8 mouse cellular contexts compared by ENCODE assay signal in genomic region chrX:47985000-47985619, GRCm38 (mm10). TPM values are rescaled to one million over a fixed set of nuclear protein-coding genes. Genes with fewer than 3 reads are reported as not detected.
DNase-seq lines count a peak whose midpoint lies in the region; ATAC-seq and TF ChIP-seq lines count a peak whose summit lies in the region.

No protein-coding gene starts in this region.

- DNase-seq in Muller cell, postnatal 12 days (ENCODE audit: inconsistent ontology term): peak; percentile 63
- peak; percentile 11 for DNase-seq in c-Kit-positive CD71-positive TER-119-negative erythroid progenitor cells, embryonic 14.5 days (ENCODE audit: low read depth)
- DNase-seq in heart, postnatal 4 days: peak; percentile 64
- DNase-seq in layer of hippocampus, adult 9-11 months: peak; percentile 40
- DNase-seq in lung, postnatal 0 days (ENCODE audit: low spot score): peak; percentile 43
- peak; percentile 60 for DNase-seq in retina, postnatal 7 days (ENCODE audit: low read depth, low spot score)
- DNase-seq in yolk sac, embryonic 10.5 days (ENCODE audit: low spot score): no peak

- peak overlapping the region; percentile 22; the same call in 1 of the 2 replicates for H3K4me3 ChIP-seq in forebrain, embryonic 13.5 days
- H3K4me3 ChIP-seq in lung, postnatal 0 days (ENCODE audit: low read depth, low read length): no peak overlapping the region

- peak overlapping the region; percentile 53 for H3K4me2 ChIP-seq in forebrain, embryonic 13.5 days
- 0 out of 2 replicates have a peak overlapping the region, but pooled peaks have one; percentile 2 for H3K4me2 ChIP-seq in lung, postnatal 0 days (replicated peaks; ENCODE audit: low read depth, low read length)

- no peaks in the 10 kb centered on the region for H3K4me1 ChIP-seq in forebrain, embryonic 13.5 days
- no peaks in the 10 kb centered on the region for H3K4me1 ChIP-seq in lung, postnatal 0 days (ENCODE audit: insufficient read depth, low read depth, low read length)

- peak; percentile 74 for TF ChIP-seq CTCF in lung, postnatal 0 days (IDR thresholded peaks at IDR 0.05)

- H3K9me3 ChIP-seq in forebrain, embryonic 13.5 days (replicated peaks): no peaks in the 10 kb centered on the region
- H3K9me3 ChIP-seq in lung, postnatal 0 days (ENCODE audit: low read length): no peaks in the 10 kb centered on the region

- H3K9ac ChIP-seq in forebrain, embryonic 13.5 days: no peak overlapping the region
- no peak overlapping the region for H3K9ac ChIP-seq in lung, postnatal 0 days (replicated peaks; ENCODE audit: low read depth)

- ATAC-seq in forebrain, embryonic 13.5 days: peak; percentile 65
- no peak for ATAC-seq in lung, postnatal 0 days

- H3K27ac ChIP-seq in forebrain, embryonic 13.5 days: no peak overlapping the region
- no peak overlapping the region for H3K27ac ChIP-seq in lung, postnatal 0 days (ENCODE audit: low read length)

- H3K36me3 ChIP-seq in forebrain, embryonic 13.5 days (ENCODE audit: poor library complexity, severe bottlenecking): no peaks in the 10 kb centered on the region
- H3K36me3 ChIP-seq in lung, postnatal 0 days (ENCODE audit: insufficient read depth, low read length): no peaks in the 10 kb centered on the region

- no peaks in the 10 kb centered on the region for H3K27me3 ChIP-seq in forebrain, embryonic 13.5 days
- no peaks in the 10 kb centered on the region for H3K27me3 ChIP-seq in lung, postnatal 0 days (replicated peaks; ENCODE audit: insufficient read depth, low read length)

- WGBS in forebrain, embryonic 13.5 days: 4% methylated on average over 14 of the region's 19 CpGs
- 11% methylated on average over 19 of the region's 19 CpGs for WGBS in lung, postnatal 0 days

- no peak for TF ChIP-seq EP300 in lung, postnatal 0 days (IDR thresholded peaks at IDR 0.05)

RNA-seq across cellular contexts. Expression of gene Apln, which starts 49.5 kb away (rescaled TPM):
- 4.9 and 5.0 TPM in 2 replicates for polyA plus RNA-seq in forebrain, embryonic 13.5 days (2015; fragmentation: Nextera tagmentation; extraction: Ambion mirVana)
- total RNA-seq in heart, postnatal 4 days (2021): 10 to 100 TPM; 41.9 to 43.9 TPM
- 12.7 and 12.9 TPM in 2 replicates for polyA plus RNA-seq in lung, postnatal 0 days (2015; fragmentation: Nextera tagmentation; extraction: Ambion mirVana)
